Mouse (Mus musculus) heart, postnatal 10 days (tissue): Measurements from ENCODE around the gene Vmn1r214. TPM values are rescaled to one million over a fixed set of nuclear protein-coding genes. Genes with fewer than 3 reads are reported as not detected.

Source experiments
- DNase-seq, 2 experiments: peaks; one replicate each; pipeline ENCODE4 v3.0.0; 2021
- intact Hi-C: fragments of 180-260 bp; cut with DNase I; formaldehyde crosslinking; loops from one replicate; pipeline ENCODE4 v1.15.1; 2025
- total RNA-seq, 2 experiments: library from RNA; stranded (reverse); gene quantifications; 2 replicates each; pipeline ENCODE4 v1.2.3; 2021

The Vmn1r214 gene
- total RNA-seq, result not detected

GRCm38 (mm10) chr13:23030118-23030517 is at the start of gene Vmn1r214:
Vmn1r214 (plus strand) TSS chr13:23030418.
- no peak for DNase-seq
- intact Hi-C loops, result no loop called here

DNA sequence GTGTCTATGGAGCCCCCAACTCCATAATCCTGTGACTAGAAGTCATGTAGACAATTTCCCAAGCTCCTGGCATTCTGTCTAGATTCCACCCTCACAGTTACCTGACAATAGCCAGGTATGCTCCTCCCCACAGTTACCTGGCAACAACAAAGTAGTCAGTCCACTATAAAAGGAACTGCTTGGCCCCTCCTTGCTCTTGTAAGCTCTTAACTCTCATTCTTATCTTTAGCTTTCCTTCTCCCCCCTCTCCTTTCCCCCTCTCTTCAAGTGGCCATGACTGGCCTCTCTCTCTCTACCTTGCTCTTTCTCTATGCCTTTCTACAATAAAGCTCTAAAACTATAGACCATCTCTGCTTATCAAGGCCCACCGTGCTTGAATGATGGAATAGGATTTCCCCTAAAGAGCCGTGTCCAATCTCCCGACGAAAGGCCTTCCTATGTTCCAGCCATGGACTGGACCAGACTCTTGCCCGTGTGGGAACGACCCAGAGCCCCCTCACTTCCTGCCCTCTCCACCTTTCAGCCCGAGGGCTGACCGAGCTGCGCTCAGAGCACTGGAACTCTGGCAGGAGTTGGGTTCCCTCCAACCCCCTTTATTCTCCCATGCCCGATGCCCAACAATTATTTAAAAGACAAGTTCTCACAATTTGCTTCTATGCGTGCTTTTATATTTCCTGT is 39.9 kb upstream of the Vmn1r214 start:
- no peak for DNase-seq
- intact Hi-C loops, result no loop called here

- intact Hi-C loops, result no loop called here
- no peak for DNase-seq
Observed at GRCm38 (mm10) chr13:22992178-22992700, 38.0 kb upstream of the Vmn1r214 start.

- DNase-seq, result no peak
- intact Hi-C loops, result no loop called here
Observed at GRCm38 (mm10) chr13:22992721-22993120, 37.5 kb upstream of the Vmn1r214 start.

DNA sequence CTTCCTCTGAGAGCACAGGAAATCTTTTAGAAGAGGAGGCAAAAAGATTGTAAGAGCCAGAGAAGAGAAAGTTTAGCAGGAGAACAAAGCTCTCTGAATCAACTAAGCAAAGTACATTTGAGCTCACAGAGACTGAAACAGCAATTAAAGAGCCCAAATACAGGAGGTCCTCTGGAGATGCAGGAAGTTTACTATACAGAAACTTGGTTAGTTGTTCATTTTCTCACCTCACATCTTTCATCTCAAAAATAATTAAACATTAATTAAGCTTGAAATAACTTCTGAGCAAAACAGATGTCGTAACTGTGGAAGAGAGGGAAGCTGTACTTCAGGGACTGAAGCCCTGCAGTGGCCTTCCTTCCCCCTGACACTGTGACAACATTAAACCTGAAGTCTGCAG is 22.9 kb upstream of the Vmn1r214 start, which contains the start of gene Vmn1r213:
Gene Vmn1r213 (plus strand): TSS at position 301 of the 400 bp plus-strand sequence.
- intact Hi-C loops, result no loop called here

GRCm38 (mm10) chr13:23018158-23018557 is 12.1 kb upstream of the Vmn1r214 start:
- intact Hi-C loops, result no loop called here
- DNase-seq, result no peak

More for the DNA sequence above, 22.9 kb upstream of the Vmn1r214 start, which contains the start of gene Vmn1r213:
- no peak for DNase-seq

DNA sequence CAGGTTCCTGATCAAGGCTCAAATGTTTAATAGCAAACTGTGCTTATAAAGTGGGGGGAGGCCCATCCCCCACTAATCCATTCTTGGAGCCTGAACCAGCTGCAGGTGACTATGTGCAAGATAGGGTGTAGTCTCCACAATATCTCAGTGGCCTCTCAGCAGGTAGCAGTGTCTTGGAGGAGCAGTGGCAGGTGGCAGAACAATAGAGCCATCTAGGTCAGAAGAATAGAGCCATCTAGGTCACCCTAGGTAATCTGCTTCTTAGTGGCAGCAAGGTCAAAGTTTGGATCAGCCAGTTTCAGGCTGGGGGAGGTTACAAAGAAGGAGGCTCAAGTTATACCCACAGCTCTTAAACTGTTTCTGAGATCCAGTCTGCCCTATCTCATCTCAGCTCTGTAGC is 5.4 kb upstream of the Vmn1r214 start:
- intact Hi-C loops, result no loop called here
- DNase-seq, result no peak

DNA sequence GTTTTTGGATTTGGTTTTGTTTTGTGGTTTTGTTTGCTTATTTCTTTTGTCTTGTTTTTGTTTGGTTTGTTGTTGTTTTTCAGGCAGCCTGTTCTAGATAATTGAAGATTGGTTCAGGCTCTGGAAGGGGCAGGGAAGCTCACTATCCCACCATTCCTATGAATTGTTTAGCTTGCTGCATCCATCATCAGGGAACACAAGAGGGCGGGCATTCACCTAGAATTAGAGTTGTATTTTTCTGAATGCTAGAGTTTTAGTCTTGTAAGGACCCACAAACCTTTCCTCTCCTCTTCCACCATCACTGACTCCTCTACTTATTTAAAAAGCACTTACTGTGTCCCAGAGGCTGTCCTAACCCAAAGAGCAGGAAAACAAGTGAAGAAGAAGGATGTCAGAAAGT is 27.6 kb downstream of the Vmn1r214 start:
- intact Hi-C loops, result no loop called here
- DNase-seq, result no peak

DNA sequence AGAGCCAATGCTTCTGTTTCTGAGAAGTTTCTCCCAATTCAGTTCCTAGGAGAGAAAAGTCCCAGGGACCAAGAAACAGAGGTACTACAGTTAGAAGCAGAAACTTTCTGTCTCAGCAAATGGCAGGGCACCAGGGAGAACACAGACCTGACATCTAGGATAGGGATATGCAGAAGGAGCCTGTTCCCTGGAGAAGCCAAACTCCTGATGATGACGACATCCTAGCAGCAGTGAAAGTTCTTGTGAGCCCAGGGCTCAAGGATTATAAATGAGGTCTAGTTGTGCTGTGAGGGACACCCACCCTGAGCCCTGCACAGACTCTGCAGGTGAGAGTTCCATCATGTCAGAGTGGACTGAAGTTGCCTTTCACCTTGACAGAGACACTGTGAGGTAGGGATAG is 37.5 kb downstream of the Vmn1r214 start, which contains the start of gene Vmn1r215:
Gene Vmn1r215 (plus strand): TSS at position 301 of the 400 bp plus-strand sequence.
- DNase-seq, result no peak
- intact Hi-C loops, result no loop called here

DNA sequence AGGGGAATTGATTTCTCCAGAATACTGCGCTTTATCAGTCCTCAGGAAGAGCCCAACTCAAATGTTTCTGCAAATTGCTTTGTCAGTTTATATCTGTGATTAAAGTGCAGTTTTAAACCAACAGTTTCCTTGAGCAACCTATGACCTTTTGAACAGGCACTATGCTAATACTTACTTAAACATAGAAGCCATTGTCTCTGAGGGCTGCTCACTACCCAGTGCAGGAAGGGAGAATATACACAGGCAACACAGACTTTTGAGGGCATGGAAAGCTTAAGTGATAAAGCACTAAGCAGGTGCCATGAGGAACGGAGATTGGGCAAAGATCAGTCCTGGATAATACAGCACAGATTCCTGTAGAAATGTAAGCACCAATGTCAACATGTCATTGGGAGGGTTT is 39.1 kb downstream of the Vmn1r214 start:
- no peak for DNase-seq
- intact Hi-C loops, result no loop called here

Other genes starting within 250 kb of the Vmn1r214 start
- not detected for gene Vmn1r209, start 220.7 kb upstream of the Vmn1r214 start, total RNA-seq
- gene Vmn1r210, start 199.1 kb upstream of the Vmn1r214 start, total RNA-seq, result not detected
- gene Vmn1r211, start 172.9 kb upstream of the Vmn1r214 start, total RNA-seq, result not detected
- not detected for gene Vmn1r212, start 146.2 kb upstream of the Vmn1r214 start, total RNA-seq
- gene Vmn1r213, start 22.8 kb upstream of the Vmn1r214 start, total RNA-seq, result not detected
- gene Vmn1r215, start 37.6 kb downstream of the Vmn1r214 start, total RNA-seq, result not detected
- not detected for gene Vmn1r217, start 87.8 kb downstream of the Vmn1r214 start, total RNA-seq
- gene Vmn1r218, start 102.7 kb downstream of the Vmn1r214 start, total RNA-seq, result not detected
- gene Vmn1r219, start 128.9 kb downstream of the Vmn1r214 start, total RNA-seq, result not detected
- not detected for gene Vmn1r220, start 157.6 kb downstream of the Vmn1r214 start, total RNA-seq
- not detected for gene Vmn1r221, start 183.7 kb downstream of the Vmn1r214 start, total RNA-seq
- gene Vmn1r222, start 205.5 kb downstream of the Vmn1r214 start, total RNA-seq, result not detected
- gene Vmn1r223, start 216.7 kb downstream of the Vmn1r214 start, total RNA-seq, result not detected